Mouse (Mus musculus): ENCODE measurements around the gene Rnase12. TPM values are rescaled to one million over a fixed set of nuclear protein-coding genes. Genes with fewer than 3 reads are reported as not detected.

Gene Rnase12
- polyA plus RNA-seq, 1 experiment from 2014 or later, result 0.57 TPM

- Histone ChIP-seq H3K4me3 (ENCODE audit: low read depth, low read length) (peak overlapping the region; percentile 63), H3K9me3 (ENCODE audit: control insufficient read depth, low read length) (no peaks in the 10 kb centered on the region), H3K27ac (replicated peaks) (peak overlapping the region; percentile 90), H3K27me3 (ENCODE audit: control insufficient read depth, insufficient read depth, low read length) (no peaks in the 10 kb centered on the region), H3K4me1 (replicated peaks; ENCODE audit: control insufficient read depth, insufficient read depth) (no peaks in the 10 kb centered on the region), H3K9ac (ENCODE audit: low read length) (peak overlapping the region; percentile 62), H3K4me2 (replicated peaks; ENCODE audit: low read depth) (peak overlapping the region; percentile 77), H3K36me3 (ENCODE audit: control insufficient read depth, insufficient read depth, low read length) (no peaks in the 10 kb centered on the region)
- TF ChIP-seq EP300 (optimal IDR thresholded peaks at IDR 0.05) (no peak), CTCF (IDR thresholded peaks at IDR 0.05; ENCODE audit: low read depth) (no peak)
- ATAC-seq (ENCODE audit: low FRiP score, low TSS enrichment), result peak; percentile 31
- DNase-seq (ENCODE audit: low spot score), result peak; percentile 68
- 1% methylated on average over 23 of the region's 23 CpGs for WGBS
These were observed 30.9 kb upstream of the Rnase12 start for GRCm38 (mm10) chr14:51088166-51088969.

DNA sequence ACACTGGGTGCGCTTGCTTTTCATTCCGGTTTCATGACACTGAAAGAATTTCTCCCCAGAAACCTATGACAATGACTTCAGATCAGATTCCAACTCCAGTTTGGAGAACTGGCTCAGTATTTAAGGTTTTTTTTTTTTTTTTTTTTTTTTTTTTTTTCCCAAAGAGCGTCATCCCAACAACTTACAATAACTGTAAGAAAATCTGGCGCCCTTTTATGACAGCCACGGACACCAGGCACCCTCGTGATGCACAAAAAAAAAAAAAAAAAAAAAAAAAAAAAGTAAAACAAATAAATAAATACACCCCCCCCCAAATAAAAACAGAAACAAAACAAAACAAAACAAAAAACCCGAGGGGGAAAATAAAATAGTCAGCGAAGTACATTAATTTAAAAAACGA is 30.3 kb upstream of the Rnase12 start:
- Histone ChIP-seq H3K4me1 (replicated peaks; ENCODE audit: control insufficient read depth, insufficient read depth) (no peaks in the 10 kb centered on the region), H3K4me3 (ENCODE audit: low read depth, low read length) (peak overlapping the region; percentile 63), H3K9ac (ENCODE audit: low read length) (no peak overlapping the region), H3K4me2 (replicated peaks; ENCODE audit: low read depth) (peak overlapping the region; percentile 77), H3K27ac (replicated peaks) (0 out of 2 replicates have a peak overlapping the region, but pooled peaks have one; percentile 24), H3K36me3 (ENCODE audit: control insufficient read depth, insufficient read depth, low read length) (no peaks in the 10 kb centered on the region), H3K27me3 (ENCODE audit: control insufficient read depth, insufficient read depth, low read length) (no peaks in the 10 kb centered on the region), H3K9me3 (ENCODE audit: control insufficient read depth, low read length) (no peaks in the 10 kb centered on the region)
- TF ChIP-seq EP300 (optimal IDR thresholded peaks at IDR 0.05) (no peak), CTCF (IDR thresholded peaks at IDR 0.05; ENCODE audit: low read depth) (no peak)
- 19% methylated on average over 9 of the region's 9 CpGs for WGBS
- DNase-seq (ENCODE audit: low spot score), result no peak
- ATAC-seq (ENCODE audit: low FRiP score, low TSS enrichment), result no peak

DNA sequence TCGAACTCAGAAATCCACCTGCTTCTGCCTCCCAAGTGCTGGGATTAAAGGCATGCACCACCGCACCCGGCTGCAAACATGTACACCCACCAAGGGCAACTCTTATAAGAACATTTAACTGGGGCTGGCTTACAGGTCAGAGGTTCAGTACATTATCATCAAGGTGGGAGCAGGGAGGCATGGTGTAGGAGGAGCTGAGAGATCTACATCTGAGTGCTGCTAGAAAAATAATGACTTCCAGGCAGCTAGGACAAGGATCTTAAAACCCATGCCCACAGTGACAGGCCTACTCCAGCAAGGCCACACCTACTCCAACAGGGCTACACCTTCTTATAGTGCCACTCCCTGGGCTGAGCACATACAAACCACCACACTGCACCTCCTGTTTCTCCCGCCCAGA is 28.4 kb upstream of the Rnase12 start:
- Histone ChIP-seq H3K36me3 (ENCODE audit: control insufficient read depth, insufficient read depth, low read length) (no peaks in the 10 kb centered on the region), H3K9me3 (ENCODE audit: control insufficient read depth, low read length) (no peaks in the 10 kb centered on the region), H3K9ac (ENCODE audit: low read length) (no peak overlapping the region), H3K27me3 (ENCODE audit: control insufficient read depth, insufficient read depth, low read length) (no peaks in the 10 kb centered on the region), H3K4me1 (replicated peaks; ENCODE audit: control insufficient read depth, insufficient read depth) (no peaks in the 10 kb centered on the region), H3K4me3 (ENCODE audit: low read depth, low read length) (no peak overlapping the region), H3K27ac (replicated peaks) (no peak overlapping the region), H3K4me2 (replicated peaks; ENCODE audit: low read depth) (no peak overlapping the region)
- WGBS, result 82% methylated on average over 4 of the region's 4 CpGs
- TF ChIP-seq CTCF (IDR thresholded peaks at IDR 0.05; ENCODE audit: low read depth) (no peak), EP300 (optimal IDR thresholded peaks at IDR 0.05) (no peak)
- no peak for DNase-seq (ENCODE audit: low spot score)
- no peak for ATAC-seq (ENCODE audit: low FRiP score, low TSS enrichment)

- Histone ChIP-seq H3K4me2 (replicated peaks; ENCODE audit: low read depth) (no peak overlapping the region), H3K27me3 (ENCODE audit: control insufficient read depth, insufficient read depth, low read length) (no peaks in the 10 kb centered on the region), H3K9me3 (ENCODE audit: control insufficient read depth, low read length) (no peaks in the 10 kb centered on the region), H3K4me3 (ENCODE audit: low read depth, low read length) (no peak overlapping the region), H3K36me3 (ENCODE audit: control insufficient read depth, insufficient read depth, low read length) (no peaks in the 10 kb centered on the region), H3K9ac (ENCODE audit: low read length) (no peak overlapping the region), H3K27ac (replicated peaks) (no peak overlapping the region), H3K4me1 (replicated peaks; ENCODE audit: control insufficient read depth, insufficient read depth) (no peaks in the 10 kb centered on the region)
- no peak for TF ChIP-seq EP300 (optimal IDR thresholded peaks at IDR 0.05)
- TF ChIP-seq CTCF (IDR thresholded peaks at IDR 0.05; ENCODE audit: low read depth), result no peak
- WGBS, result 76% methylated on average over 2 of the region's 2 CpGs
- no peak for ATAC-seq (ENCODE audit: low FRiP score, low TSS enrichment)
- no peak for DNase-seq (ENCODE audit: low spot score)
These were observed 27.6 kb upstream of the Rnase12 start for GRCm38 (mm10) chr14:51085086-51085485.

DNA sequence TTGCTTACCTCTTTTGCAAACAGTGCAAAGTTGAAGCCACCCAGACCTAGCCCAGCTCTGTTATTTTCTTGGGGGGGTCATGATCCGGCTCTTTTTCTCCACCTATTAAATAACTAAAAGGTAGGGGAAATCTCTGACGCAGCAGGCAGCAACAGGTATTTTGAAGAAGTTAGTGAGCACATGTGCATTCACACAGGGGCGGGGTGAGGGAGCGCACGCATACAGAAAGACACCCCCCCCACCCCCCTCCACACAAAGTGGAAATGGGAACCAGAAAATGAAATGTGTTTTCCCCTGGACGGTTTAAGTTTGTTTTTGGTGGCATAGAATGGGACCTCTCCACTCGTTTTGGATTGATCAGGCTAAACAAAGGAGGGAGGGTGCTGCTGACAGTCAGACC is 26.3 kb upstream of the Rnase12 start:
- Histone ChIP-seq H3K4me3 (ENCODE audit: low read depth, low read length) (peak overlapping the region; percentile 48; the same call in 1 of the 2 replicates), H3K27me3 (ENCODE audit: control insufficient read depth, insufficient read depth, low read length) (no peaks in the 10 kb centered on the region), H3K4me2 (replicated peaks; ENCODE audit: low read depth) (peak overlapping the region; percentile 65), H3K9me3 (ENCODE audit: control insufficient read depth, low read length) (no peaks in the 10 kb centered on the region), H3K9ac (ENCODE audit: low read length) (no peak overlapping the region), H3K27ac (replicated peaks) (no peak overlapping the region), H3K36me3 (ENCODE audit: control insufficient read depth, insufficient read depth, low read length) (no peaks in the 10 kb centered on the region), H3K4me1 (replicated peaks; ENCODE audit: control insufficient read depth, insufficient read depth) (no peaks in the 10 kb centered on the region)
- TF ChIP-seq CTCF (IDR thresholded peaks at IDR 0.05; ENCODE audit: low read depth) (no peak), EP300 (optimal IDR thresholded peaks at IDR 0.05) (no peak)
- ATAC-seq (ENCODE audit: low FRiP score, low TSS enrichment) (no peak), DNase-seq (ENCODE audit: low spot score) (no peak)
- WGBS, result 22% methylated on average over 7 of the region's 7 CpGs
